Mouse (Mus musculus): ENCODE measurements around the gene Aim2. TPM values are rescaled to one million over a fixed set of nuclear protein-coding genes. Genes with fewer than 3 reads are reported as not detected.

Gene Aim2
- polyA plus RNA-seq, 1 experiment from 2014 or later, result 3.6 TPM

DNA sequence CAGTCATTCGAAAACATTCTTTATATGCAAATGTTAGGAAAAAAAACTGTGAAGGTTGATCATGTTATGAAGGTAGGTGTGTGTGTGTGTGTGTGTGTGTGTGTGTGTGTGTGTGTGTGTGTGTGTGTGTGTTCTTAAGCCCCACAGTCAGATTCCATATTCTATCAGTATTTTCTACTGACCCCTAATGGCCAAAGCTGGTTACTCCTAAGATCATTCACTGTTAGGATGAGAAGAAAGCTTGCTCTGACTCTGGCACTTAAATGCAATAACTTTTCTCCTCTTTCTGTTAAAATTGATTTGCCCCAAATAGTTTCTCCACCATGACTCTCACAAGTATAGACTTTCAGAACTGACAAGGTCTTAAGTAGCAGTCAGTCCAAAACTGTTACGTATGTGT is 6.0 kb downstream of the Aim2 start:
- no peak overlapping the region for H3K9ac ChIP-seq (ENCODE audit: low read depth, low read length)
- H3K27me3 ChIP-seq (ENCODE audit: control insufficient read depth, insufficient read depth, low read depth, low read length), result no peaks in the 10 kb centered on the region
- ATAC-seq (ENCODE audit: low read depth), result no peak
- H3K4me2 ChIP-seq (ENCODE audit: low read depth, low read length), result no peak overlapping the region
- no peak overlapping the region for H3K27ac ChIP-seq (ENCODE audit: low read length)
- no peaks in the 10 kb centered on the region for H3K36me3 ChIP-seq (ENCODE audit: control insufficient read depth, insufficient read depth)
- no peak overlapping the region for H3K4me3 ChIP-seq (ENCODE audit: low read depth, low read length)
- WGBS (ENCODE audit: insufficient replicate concordance), result 67% methylated on average over 2 of the region's 2 CpGs
- H3K4me1 ChIP-seq (ENCODE audit: control insufficient read depth, low read depth, low read length), result peaks cover 17% of the 10 kb centered on the region
- no peaks in the 10 kb centered on the region for H3K9me3 ChIP-seq (replicated peaks; ENCODE audit: control insufficient read depth, low read length)

GRCm38 (mm10) chr1:173357799-173358198 is 7.1 kb downstream of the Aim2 start:
- ATAC-seq (ENCODE audit: low read depth), result no peak

DNA sequence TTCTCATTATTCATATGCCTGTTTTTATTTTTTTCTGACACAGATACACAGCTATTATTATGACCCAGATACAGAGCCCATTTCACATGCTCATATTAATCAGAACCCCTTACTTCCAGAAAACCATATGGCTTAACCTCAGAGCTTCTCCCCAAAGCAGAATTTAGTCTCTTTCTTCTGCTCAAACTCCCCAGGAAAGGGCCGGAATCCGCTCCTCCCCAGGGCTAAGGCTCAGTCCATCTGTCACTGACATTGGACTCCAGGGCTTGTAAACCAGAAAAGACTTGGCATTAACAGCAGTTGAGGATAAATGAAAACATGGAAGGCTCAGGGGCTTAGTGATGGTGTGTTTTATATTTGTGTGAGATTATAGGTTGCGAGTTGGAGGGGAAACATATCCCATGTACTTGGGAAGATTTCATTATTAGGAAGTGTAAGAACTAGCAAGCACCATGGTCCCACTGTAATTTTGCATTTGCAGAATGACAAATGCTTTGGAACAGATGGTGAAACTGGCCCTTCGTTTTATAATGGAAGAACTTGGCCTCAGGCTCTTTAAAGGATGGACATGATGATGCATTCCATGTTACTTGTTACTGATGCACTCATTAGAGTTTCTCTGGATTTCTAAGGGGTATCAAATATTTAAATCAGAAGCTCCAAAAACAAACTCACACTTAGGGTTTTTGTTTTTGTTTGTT is 9.1 kb downstream of the Aim2 start:
- Histone ChIP-seq H3K9ac (ENCODE audit: low read depth, low read length) (no peak overlapping the region), H3K9me3 (replicated peaks; ENCODE audit: control insufficient read depth, low read length) (no peaks in the 10 kb centered on the region), H3K27me3 (ENCODE audit: control insufficient read depth, insufficient read depth, low read depth, low read length) (peaks cover under 1% of the 10 kb centered on the region), H3K4me3 (ENCODE audit: low read depth, low read length) (no peak overlapping the region), H3K36me3 (ENCODE audit: control insufficient read depth, insufficient read depth) (no peaks in the 10 kb centered on the region), H3K4me1 (ENCODE audit: control insufficient read depth, low read depth, low read length) (peaks cover 15% of the 10 kb centered on the region), H3K4me2 (ENCODE audit: low read depth, low read length) (no peak overlapping the region), H3K27ac (ENCODE audit: low read length) (no peak overlapping the region)
- 64% methylated on average over 4 of the region's 4 CpGs for WGBS (ENCODE audit: insufficient replicate concordance)
- ATAC-seq (ENCODE audit: low read depth), result no peak

More at GRCm38 (mm10) chr1:173357799-173358198, 7.1 kb downstream of the Aim2 start:
- peaks cover 17% of the 10 kb centered on the region for H3K4me1 ChIP-seq (ENCODE audit: control insufficient read depth, low read depth, low read length)
- H3K27ac ChIP-seq (ENCODE audit: low read length), result no peak overlapping the region
- no peaks in the 10 kb centered on the region for H3K36me3 ChIP-seq (ENCODE audit: control insufficient read depth, insufficient read depth)
- H3K4me2 ChIP-seq (ENCODE audit: low read depth, low read length), result no peak overlapping the region
- no peak overlapping the region for H3K9ac ChIP-seq (ENCODE audit: low read depth, low read length)
- no peaks in the 10 kb centered on the region for H3K27me3 ChIP-seq (ENCODE audit: control insufficient read depth, insufficient read depth, low read depth, low read length)
- WGBS (ENCODE audit: insufficient replicate concordance), result 45% methylated on average over 4 of the region's 4 CpGs
- no peaks in the 10 kb centered on the region for H3K9me3 ChIP-seq (replicated peaks; ENCODE audit: control insufficient read depth, low read length)
- no peak overlapping the region for H3K4me3 ChIP-seq (ENCODE audit: low read depth, low read length)

DNA sequence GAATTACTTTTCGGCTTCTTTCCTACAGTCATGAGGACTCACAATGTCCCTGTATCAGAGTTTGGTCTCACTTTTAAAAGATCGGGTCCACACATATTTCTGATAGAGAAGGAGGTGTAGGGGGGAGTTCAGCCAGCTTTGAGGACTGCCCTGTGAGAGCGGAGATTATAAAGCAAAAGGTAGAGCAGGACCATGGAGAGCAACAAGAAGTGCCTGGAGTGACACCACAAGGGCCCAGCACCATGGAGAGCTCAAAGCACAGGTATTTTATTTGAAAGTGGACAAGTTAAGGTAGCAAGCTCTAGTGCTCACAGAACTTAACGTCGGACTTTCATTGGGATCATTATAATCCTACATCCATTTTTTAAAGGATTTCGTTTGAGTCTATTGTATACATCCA is 11.0 kb downstream of the Aim2 start:
- no peak for ATAC-seq (ENCODE audit: low read depth)

DNA sequence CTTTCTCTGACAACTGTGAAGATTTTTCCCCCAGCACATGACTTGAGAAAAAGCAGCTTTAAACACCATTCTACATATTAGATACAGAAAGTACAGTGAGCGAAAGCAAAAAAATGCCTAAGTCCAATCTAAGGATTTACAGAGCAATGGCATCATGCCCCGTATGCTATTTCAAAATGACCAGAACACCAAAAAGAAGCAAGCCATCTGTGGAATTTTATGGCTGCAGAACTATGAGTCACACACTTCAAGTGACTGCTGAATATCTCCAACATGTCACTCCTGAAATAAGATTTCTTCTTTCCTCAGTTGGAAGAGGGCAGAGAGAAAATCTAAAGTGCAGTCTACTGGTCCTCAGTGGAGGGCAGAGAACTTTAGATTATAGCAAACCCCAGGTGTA is 12.8 kb downstream of the Aim2 start:
- WGBS (ENCODE audit: insufficient replicate concordance), result 67% methylated on average over 2 of the region's 2 CpGs
- Histone ChIP-seq H3K4me1 (ENCODE audit: control insufficient read depth, low read depth, low read length) (peaks cover 14% of the 10 kb centered on the region), H3K4me2 (ENCODE audit: low read depth, low read length) (no peak overlapping the region), H3K9ac (ENCODE audit: low read depth, low read length) (no peak overlapping the region), H3K9me3 (replicated peaks; ENCODE audit: control insufficient read depth, low read length) (no peaks in the 10 kb centered on the region), H3K27ac (ENCODE audit: low read length) (no peak overlapping the region), H3K36me3 (ENCODE audit: control insufficient read depth, insufficient read depth) (no peaks in the 10 kb centered on the region), H3K4me3 (ENCODE audit: low read depth, low read length) (no peak overlapping the region), H3K27me3 (ENCODE audit: control insufficient read depth, insufficient read depth, low read depth, low read length) (peaks cover 37% of the 10 kb centered on the region)
- ATAC-seq (ENCODE audit: low read depth), result no peak

More for the DNA sequence above, 11.0 kb downstream of the Aim2 start:
- H3K27me3 ChIP-seq (ENCODE audit: control insufficient read depth, insufficient read depth, low read depth, low read length), result peaks cover 19% of the 10 kb centered on the region
- H3K4me2 ChIP-seq (ENCODE audit: low read depth, low read length), result no peak overlapping the region
- no peaks in the 10 kb centered on the region for H3K36me3 ChIP-seq (ENCODE audit: control insufficient read depth, insufficient read depth)
- H3K27ac ChIP-seq (ENCODE audit: low read length), result no peak overlapping the region
- WGBS (ENCODE audit: insufficient replicate concordance), result 25% methylated on average over 6 of the region's 6 CpGs
- H3K4me3 ChIP-seq (ENCODE audit: low read depth, low read length), result no peak overlapping the region
- H3K9me3 ChIP-seq (replicated peaks; ENCODE audit: control insufficient read depth, low read length), result no peaks in the 10 kb centered on the region
- H3K4me1 ChIP-seq (ENCODE audit: control insufficient read depth, low read depth, low read length), result peaks cover 11% of the 10 kb centered on the region
- H3K9ac ChIP-seq (ENCODE audit: low read depth, low read length), result no peak overlapping the region

DNA sequence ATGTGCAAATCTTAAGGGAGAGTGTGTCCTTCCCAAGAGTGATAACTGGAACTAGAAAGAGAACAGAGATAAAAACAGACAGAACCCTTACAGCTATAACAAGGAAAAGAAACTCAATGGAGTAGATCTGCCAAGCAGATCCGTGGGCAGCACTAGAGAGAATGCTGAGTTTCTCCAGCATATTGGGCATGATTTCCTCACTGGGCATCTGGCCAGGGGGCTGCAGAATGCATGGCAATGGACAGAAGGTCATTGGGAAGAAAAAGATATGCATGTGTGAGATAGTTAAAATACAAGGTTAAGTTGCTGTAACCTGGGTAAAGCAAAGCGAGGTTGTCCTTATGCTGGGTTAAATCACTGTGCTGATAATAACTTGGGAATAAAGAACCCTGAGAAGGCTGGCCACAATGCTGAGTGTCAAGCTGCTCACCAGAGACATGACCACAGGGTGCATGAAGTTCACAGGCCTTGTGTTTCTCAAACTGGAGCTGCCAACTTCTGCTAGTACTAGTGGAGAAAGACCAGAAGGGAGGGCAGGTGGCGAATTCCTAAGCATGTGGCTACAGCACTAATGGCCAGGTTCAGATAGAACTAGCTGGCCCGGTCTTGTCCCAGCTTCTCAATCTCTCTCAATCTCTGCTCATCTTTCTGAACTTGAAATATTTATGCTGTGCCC is 13.6 kb downstream of the Aim2 start:
- Histone ChIP-seq H3K4me3 (ENCODE audit: low read depth, low read length) (no peak overlapping the region), H3K4me2 (ENCODE audit: low read depth, low read length) (no peak overlapping the region), H3K36me3 (ENCODE audit: control insufficient read depth, insufficient read depth) (no peaks in the 10 kb centered on the region), H3K27me3 (ENCODE audit: control insufficient read depth, insufficient read depth, low read depth, low read length) (peaks cover 43% of the 10 kb centered on the region), H3K9ac (ENCODE audit: low read depth, low read length) (no peak overlapping the region), H3K4me1 (ENCODE audit: control insufficient read depth, low read depth, low read length) (peaks cover 14% of the 10 kb centered on the region), H3K9me3 (replicated peaks; ENCODE audit: control insufficient read depth, low read length) (no peaks in the 10 kb centered on the region), H3K27ac (ENCODE audit: low read length) (no peak overlapping the region)
- ATAC-seq (ENCODE audit: low read depth), result no peak
- WGBS (ENCODE audit: insufficient replicate concordance), result 67% methylated on average over 4 of the region's 4 CpGs

GRCm38 (mm10) chr1:173365970-173366409 is 15.3 kb downstream of the Aim2 start:
- Histone ChIP-seq H3K27me3 (ENCODE audit: control insufficient read depth, insufficient read depth, low read depth, low read length) (peaks cover 43% of the 10 kb centered on the region), H3K4me3 (ENCODE audit: low read depth, low read length) (no peak overlapping the region; the same call in 1 of the 2 replicates), H3K9ac (ENCODE audit: low read depth, low read length) (no peak overlapping the region), H3K36me3 (ENCODE audit: control insufficient read depth, insufficient read depth) (no peaks in the 10 kb centered on the region), H3K4me2 (ENCODE audit: low read depth, low read length) (no peak overlapping the region), H3K4me1 (ENCODE audit: control insufficient read depth, low read depth, low read length) (peaks cover 14% of the 10 kb centered on the region), H3K9me3 (replicated peaks; ENCODE audit: control insufficient read depth, low read length) (no peaks in the 10 kb centered on the region), H3K27ac (ENCODE audit: low read length) (no peak overlapping the region)
- ATAC-seq (ENCODE audit: low read depth), result peak; percentile 57
- 4% methylated on average over 13 of the region's 13 CpGs for WGBS (ENCODE audit: insufficient replicate concordance)

DNA sequence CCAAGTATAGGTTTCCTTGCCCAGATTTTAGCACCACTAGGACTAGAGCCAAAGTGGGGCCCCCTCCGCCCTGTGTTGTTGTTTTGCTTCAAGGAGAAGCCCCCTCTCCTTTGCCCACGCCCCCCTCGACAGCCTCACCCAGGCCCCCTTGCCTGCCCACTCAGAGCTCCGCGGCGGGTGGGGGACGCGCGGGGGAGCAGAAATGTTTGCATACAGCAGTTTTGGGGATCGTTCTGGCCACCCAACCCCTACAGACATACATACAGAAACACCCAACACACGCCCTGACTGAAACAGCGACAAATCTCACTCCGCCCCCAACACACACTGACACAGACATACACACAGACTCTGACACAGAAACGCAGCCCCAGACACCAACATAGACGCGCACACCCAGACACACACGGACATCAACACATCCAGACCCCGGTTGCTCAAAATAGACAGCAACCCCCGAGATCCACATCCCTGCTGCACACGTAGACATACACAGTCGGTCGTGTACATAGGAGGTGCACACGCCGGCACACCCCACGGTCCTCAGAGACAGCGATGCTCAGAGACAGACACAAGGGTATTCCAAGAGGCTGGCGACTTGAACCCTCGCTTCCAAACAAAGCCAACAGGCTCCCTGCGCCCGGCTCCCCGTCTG is 16.1 kb downstream of the Aim2 start:
- 1% methylated on average over 31 of the region's 31 CpGs for whole genome bisulfite sequencing (ENCODE audit: insufficient replicate concordance)
- ATAC-seq (ENCODE audit: low read depth), result no peak
- no peak overlapping the region for H3K9ac ChIP-seq (ENCODE audit: low read depth, low read length)
- H3K36me3 ChIP-seq (ENCODE audit: control insufficient read depth, insufficient read depth), result no peaks in the 10 kb centered on the region
- H3K4me3 ChIP-seq (ENCODE audit: low read depth, low read length), result no peak overlapping the region
- peaks cover 14% of the 10 kb centered on the region for H3K4me1 ChIP-seq (ENCODE audit: control insufficient read depth, low read depth, low read length)
- H3K9me3 ChIP-seq (replicated peaks; ENCODE audit: control insufficient read depth, low read length), result no peaks in the 10 kb centered on the region
- peaks cover 43% of the 10 kb centered on the region for H3K27me3 ChIP-seq (ENCODE audit: control insufficient read depth, insufficient read depth, low read depth, low read length)
- no peak overlapping the region for H3K27ac ChIP-seq (ENCODE audit: low read length)
- H3K4me2 ChIP-seq (ENCODE audit: low read depth, low read length), result no peak overlapping the region; the same call in 1 of the 2 replicates

Measured in liver, embryonic 16.5 days (tissue).